8 mouse cellular contexts compared by ENCODE assay signal in the genomic region with DNA sequence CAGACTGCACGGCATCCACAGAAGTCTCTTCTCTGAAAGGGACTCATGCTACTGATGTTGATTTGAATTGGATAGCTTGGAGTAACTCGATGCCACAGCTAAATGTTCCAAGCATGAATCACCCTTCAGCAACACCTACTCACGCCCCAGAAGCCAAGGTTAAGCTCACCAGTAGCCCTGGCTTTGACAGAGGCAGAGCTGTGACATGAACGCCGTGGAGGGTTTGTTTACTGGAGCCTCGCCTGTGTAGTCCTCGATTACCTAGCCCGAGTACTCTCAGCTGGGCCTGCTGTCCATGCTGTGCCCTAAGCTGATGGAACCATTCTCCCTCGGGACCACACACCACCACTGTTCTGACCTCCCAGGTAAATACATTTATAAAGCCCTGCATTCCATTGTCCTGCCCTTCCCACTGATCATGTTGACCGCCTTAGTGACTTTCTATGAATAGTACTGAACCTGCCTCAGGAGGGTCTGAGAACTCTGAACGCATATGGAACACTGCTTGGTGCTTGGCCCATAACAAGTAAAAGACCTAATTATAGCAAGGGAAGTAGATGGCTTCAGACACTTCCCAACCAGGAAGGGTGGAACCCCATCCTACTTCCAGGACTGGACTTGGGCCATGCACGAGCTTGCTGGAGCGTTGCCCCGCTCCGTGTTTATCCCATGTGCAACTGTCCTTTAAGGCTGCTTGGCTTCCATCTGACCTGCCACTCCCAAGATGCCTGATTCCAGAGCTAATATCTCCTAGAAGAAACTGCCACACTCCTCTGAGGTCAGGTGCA. TPM values are rescaled to one million over a fixed set of nuclear protein-coding genes. Genes with fewer than 3 reads are reported as not detected.
DNase-seq lines count a peak whose midpoint lies in the region; ATAC-seq lines count a peak whose summit lies in the region.

No protein-coding gene starts in this region.

- H3K4me1 ChIP-seq in heart, embryonic 14.5 days (ENCODE audit: control insufficient read depth in 2 of 2, insufficient read depth in 2 of 2, low read length in 2 of 2), result peaks cover 18 to 35% of the 10 kb centered on the region in 2 experiments

- whole genome bisulfite sequencing in heart, embryonic 14.5 days, result 36% methylated on average over 15 of the region's 15 CpGs

- peaks cover 28% of the 10 kb centered on the region for H3K36me3 ChIP-seq in heart, embryonic 14.5 days (ENCODE audit: control insufficient read depth, insufficient read depth, low read length)

- H3K4me3 ChIP-seq in heart, embryonic 14.5 days (ENCODE audit: control insufficient read depth in 1 of 2, insufficient read depth in 1 of 2, low read depth in 1 of 2, low read length in 2 of 2), result no peak overlapping the region

- DNase-seq in adrenal gland, adult 2 months, result peak; percentile 83
- no peak for DNase-seq in adrenal gland, adult 18-20 months (ENCODE audit: low spot score in 2 of 2)
- peak; percentile 53 for DNase-seq in adrenal gland, postnatal 25 days
- DNase-seq in kidney, postnatal 25 days, result peak; percentile 81 to 91
- DNase-seq in c-Kit-positive CD71-positive TER-119-positive erythroid progenitor cells, embryonic 14.5 days (ENCODE audit: low spot score), result no peak
- no peak for DNase-seq in cerebellum, adult 9-10 months
- DNase-seq in retina, embryonic 14.5 days (ENCODE audit: low spot score), result no peak

- no peaks in the 10 kb centered on the region for H3K27me3 ChIP-seq in heart, embryonic 14.5 days (ENCODE audit: control insufficient read depth, insufficient read depth, low read length)

- peak; percentile 60; the same call in 1 of the 2 replicates for ATAC-seq in heart, embryonic 14.5 days (ENCODE audit: insufficient number of reproducible peaks, insufficient read depth, low FRiP score, low read depth)

- H3K27ac ChIP-seq in heart, embryonic 14.5 days (replicated peaks in 1 of 2; ENCODE audit: control insufficient read depth in 1 of 2, insufficient read depth in 1 of 2, low read depth in 2 of 2, low read length in 2 of 2), result peak overlapping the region; percentile 60 to 68

- peak overlapping the region; percentile 2; the same call in 1 of the 2 replicates for H3K4me2 ChIP-seq in heart, embryonic 14.5 days (ENCODE audit: low read length)

- H3K9me3 ChIP-seq in heart, embryonic 14.5 days (ENCODE audit: control insufficient read depth, low read length), result no peaks in the 10 kb centered on the region

- 0 out of 2 replicates have a peak overlapping the region, but pooled peaks have one; percentile 18 for H3K9ac ChIP-seq in heart, embryonic 14.5 days (ENCODE audit: low read length)

RNA-seq across cellular contexts. Expression of a gene that starts 7.7 kb away (rescaled TPM):
- 10 to 100 TPM; 32.5 to 37.7 TPM for total RNA-seq in adrenal gland, adult 2 months (2021)
- 8.0 and 12.0 TPM in 2 replicates for polyA plus RNA-seq in adrenal gland, adult 2 months (2012; rRNA removed)
- total RNA-seq in adrenal gland, adult 18-20 months (2021), result 10 to 100 TPM; 43.1 to 43.7 TPM
- total RNA-seq in adrenal gland, postnatal 25 days (2021), result 34.8 and 36.2 TPM in 2 replicates
- 42.1 and 42.6 TPM in 2 replicates for polyA plus RNA-seq in heart, embryonic 14.5 days (2014; fragmentation: Nextera tagmentation; extraction: Ambion mirVana)

RNA-seq across cellular contexts. Expression of a gene that starts 7.7 kb away (rescaled TPM):
- 10 to 100 TPM; 67.7 to 70.0 TPM for total RNA-seq in adrenal gland, adult 2 months (2021)
- 191 and 279 TPM in 2 replicates for polyA plus RNA-seq in adrenal gland, adult 2 months (2012; rRNA removed)
- total RNA-seq in adrenal gland, adult 18-20 months (2021), result 10 to 100 TPM; 61.0 to 61.3 TPM
- 69.6 and 71.2 TPM in 2 replicates for total RNA-seq in adrenal gland, postnatal 25 days (2021)
- polyA plus RNA-seq in heart, embryonic 14.5 days (2014; fragmentation: Nextera tagmentation; extraction: Ambion mirVana), result 49.7 and 51.0 TPM in 2 replicates

RNA-seq across cellular contexts. Expression of a gene that starts 27.5 kb away (rescaled TPM):
- total RNA-seq in adrenal gland, adult 2 months (2021), result 10 to 100 TPM; 13.7 to 15.8 TPM
- 74.9 and 79.6 TPM in 2 replicates for polyA plus RNA-seq in adrenal gland, adult 2 months (2012; rRNA removed)
- 10 to 100 TPM; 16.3 to 20.1 TPM for total RNA-seq in adrenal gland, adult 18-20 months (2021)
- 9.6 and 11.0 TPM in 2 replicates for total RNA-seq in adrenal gland, postnatal 25 days (2021)
- 3.1 and 5.5 TPM in 2 replicates for polyA plus RNA-seq in heart, embryonic 14.5 days (2014; fragmentation: Nextera tagmentation; extraction: Ambion mirVana)

RNA-seq across cellular contexts. Expression of a gene that starts 33.2 kb away (rescaled TPM):
- total RNA-seq in adrenal gland, adult 2 months (2021), result 10 to 100 TPM; 30.9 to 96.5 TPM
- 192 and 265 TPM in 2 replicates for polyA plus RNA-seq in adrenal gland, adult 2 months (2012; rRNA removed)
- 10 to 100 TPM; 45.2 to 76.0 TPM for total RNA-seq in adrenal gland, adult 18-20 months (2021)
- 24.3 and 27.3 TPM in 2 replicates for total RNA-seq in adrenal gland, postnatal 25 days (2021)
- polyA plus RNA-seq in heart, embryonic 14.5 days (2014; fragmentation: Nextera tagmentation; extraction: Ambion mirVana), result 262 and 266 TPM in 2 replicates

RNA-seq across cellular contexts. Expression of a gene that starts 53.3 kb away (rescaled TPM):
- total RNA-seq in adrenal gland, adult 2 months (2021), result 100 to 1,000 TPM in 1 of 2 experiments, 10 to 100 TPM in 1; 87.7 to 107 TPM
- polyA plus RNA-seq in adrenal gland, adult 2 months (2012; rRNA removed), result 61.6 and 71.6 TPM in 2 replicates
- total RNA-seq in adrenal gland, adult 18-20 months (2021), result 100 to 1,000 TPM in 1 of 2 experiments, 10 to 100 TPM in 1; 93.1 to 126 TPM
- total RNA-seq in adrenal gland, postnatal 25 days (2021), result 118 and 144 TPM in 2 replicates
- 98.9 and 118 TPM in 2 replicates for polyA plus RNA-seq in heart, embryonic 14.5 days (2014; fragmentation: Nextera tagmentation; extraction: Ambion mirVana)

Comparison
In these comparisons a context has a peak if more than half of its experiments do, and no peak if none do; other contexts are left out.
1. DNase-seq: peak in adrenal gland, adult 2 months (single experiment), adrenal gland, postnatal 25 days (single experiment) and kidney, postnatal 25 days (2 of 2); none in adrenal gland, adult 18-20 months (0 of 2), c-Kit-positive CD71-positive TER-119-positive erythroid progenitor cells, embryonic 14.5 days (single experiment), cerebellum, adult 9-10 months (single experiment) and retina, embryonic 14.5 days (single experiment).